Mouse (Mus musculus) lung, adult 18-20 months (tissue): ENCODE data around the gene Sdk1.

Experiments
- DNase-seq, 2 experiments: peaks; one replicate each; pipeline ENCODE4 v3.0.0; 2022; ENCODE audit warnings: mixed read lengths in 2 of 2

Sdk1 gene

DNA sequence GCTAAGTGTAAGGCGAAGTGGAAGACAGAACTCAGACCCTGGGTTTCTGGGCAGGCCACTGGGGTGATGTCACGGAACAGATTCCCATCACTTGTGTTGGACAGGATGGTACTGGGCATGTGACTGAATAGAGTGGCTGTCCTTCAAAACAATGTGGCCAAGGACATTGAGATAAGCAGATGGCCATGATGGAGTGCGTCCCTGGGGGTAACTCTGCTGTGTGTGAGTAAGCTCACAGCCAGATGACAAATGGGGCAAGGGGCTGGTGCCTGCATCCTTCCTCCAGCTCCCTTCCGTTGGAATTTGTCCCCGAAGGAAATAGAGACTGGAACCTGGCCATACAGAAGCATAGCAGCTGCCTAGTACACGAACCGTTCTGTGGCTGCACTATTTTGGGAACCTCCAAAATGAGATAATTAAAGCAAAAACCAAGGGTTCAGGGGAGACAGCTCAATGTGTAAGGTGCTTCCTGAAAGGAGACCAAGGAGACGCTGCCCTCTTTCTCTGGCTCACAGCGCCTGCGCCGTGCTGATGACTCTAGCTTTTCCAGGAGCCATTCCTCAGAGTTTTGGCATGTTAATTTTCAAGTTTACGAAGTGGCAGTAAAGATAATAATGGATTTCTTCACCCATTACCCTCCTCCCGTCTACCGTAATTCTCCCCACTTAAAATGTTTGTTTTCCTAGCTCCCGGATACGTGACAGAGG is 661.4 kb downstream of the Sdk1 start:
- no peak for DNase-seq

DNA sequence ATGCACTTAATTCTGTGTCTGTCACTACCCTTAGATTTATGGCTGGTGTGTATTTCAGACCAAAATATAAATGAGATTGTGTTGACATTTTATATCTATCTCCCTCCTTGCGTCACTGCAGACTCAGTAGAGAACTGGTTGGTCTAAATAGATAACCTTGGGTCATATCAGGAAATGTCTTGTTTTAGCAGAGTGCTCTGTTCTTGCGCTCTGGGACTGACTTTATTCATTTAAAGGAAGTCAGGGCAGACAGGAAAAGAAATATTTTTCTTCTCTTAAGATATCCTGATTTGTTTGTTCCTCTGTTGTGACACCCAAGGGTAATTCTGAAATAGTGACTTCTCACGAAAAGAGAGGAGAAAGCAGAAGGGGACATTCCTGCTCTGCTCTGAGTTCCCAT is 669.2 kb downstream of the Sdk1 start:
- DNase-seq = no peak

DNA sequence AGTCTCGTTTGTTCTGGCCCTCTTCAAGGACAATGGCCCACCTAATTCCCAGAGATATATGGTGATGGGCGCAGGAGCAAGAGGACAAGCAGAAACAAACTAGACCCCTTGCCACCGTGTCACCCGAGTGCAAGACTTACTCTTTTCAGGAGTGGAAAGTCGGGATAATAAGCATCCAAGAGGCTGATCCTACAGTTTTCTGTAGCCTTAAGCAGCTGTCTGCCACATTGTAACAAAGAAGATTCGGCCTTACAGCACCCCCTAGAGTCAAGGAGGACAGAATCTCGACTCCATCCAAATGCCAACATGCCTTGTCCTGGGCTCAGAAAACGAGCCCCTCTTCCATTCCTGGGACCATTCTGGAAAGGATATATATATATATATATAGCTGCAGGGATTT is 669.6 kb downstream of the Sdk1 start:
- DNase-seq = no peak

DNA sequence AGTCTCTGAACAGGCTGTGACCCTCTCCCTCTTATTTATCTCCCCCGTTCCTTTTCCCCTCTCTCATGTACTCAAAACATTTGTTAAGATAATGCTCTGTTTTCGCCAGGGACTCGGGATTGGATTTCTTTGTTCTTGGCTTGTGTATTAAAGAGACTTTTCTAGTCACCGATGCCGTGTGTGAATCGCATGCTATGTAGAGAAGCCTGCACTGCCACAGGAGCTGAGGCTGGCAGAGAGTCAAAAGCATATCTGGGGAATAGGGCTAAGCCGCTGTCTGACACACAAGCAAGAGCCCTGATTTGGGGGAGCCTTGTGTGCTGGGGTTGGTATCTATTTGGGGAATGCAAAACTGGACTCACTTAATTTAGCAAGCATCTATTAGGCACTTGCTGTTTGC is 671.6 kb downstream of the Sdk1 start:
- DNase-seq = no peak

DNA sequence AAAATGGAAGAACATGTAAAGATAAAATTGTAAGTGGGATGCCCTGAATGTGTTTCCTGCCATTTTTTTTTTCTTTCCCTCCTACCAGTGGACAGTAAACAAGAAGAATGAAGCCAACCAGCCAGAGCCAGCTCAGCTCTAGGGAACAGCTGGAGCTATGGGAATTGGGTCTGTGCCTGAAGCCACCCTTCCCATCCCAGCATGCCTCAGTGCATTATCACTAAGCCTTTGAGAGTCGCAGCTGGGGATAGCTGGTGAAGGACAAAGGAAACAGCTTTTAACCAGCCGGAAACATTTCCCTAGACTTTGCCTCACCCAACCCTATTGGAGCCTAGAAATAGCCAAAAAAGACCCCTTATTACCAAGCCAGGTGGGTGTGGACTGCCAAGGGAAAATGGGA is 675.7 kb downstream of the Sdk1 start:
- DNase-seq = peak in 1 of 2 experiments; percentile 8

DNA sequence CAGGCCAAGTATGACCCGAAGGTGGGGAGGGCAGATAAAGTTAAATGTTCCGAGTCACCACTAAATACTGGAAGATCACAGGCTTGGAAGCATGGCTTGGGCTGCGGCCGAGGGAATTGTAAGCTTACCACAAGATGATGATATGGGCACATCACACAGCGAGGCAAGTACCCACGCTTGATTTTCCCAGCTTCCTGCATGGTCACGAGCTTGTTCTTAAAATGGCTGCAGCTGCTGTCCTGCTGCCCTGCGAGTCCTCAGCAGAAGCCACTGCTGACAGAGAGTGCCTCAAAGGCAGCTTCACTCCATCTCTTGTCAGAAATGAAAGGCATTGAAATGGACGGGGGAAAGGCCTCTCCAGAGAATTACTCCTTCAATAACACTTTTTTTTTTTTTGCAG is 697.7 kb downstream of the Sdk1 start:
- no peak for DNase-seq

DNA sequence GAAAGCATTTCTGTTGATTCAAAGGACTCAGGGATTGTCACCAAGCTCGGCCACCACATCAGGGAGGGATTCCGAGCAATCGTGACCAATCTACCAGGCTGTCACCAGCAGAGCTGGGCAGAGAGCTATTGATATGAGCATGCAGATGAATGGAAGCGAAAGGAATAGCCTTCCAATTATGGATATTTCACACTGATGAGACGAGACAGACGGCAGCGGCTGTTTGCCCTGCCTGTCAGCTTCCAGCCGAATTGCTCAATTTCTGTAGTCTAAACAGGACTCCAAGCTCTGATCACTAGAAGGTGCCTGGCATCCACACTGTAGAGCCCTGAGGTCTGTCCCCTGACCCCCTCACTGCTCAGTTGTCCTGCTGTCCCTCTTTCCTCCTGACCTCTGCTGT is 699.3 kb downstream of the Sdk1 start:
- peak; percentile 9 to 22 for DNase-seq

DNA sequence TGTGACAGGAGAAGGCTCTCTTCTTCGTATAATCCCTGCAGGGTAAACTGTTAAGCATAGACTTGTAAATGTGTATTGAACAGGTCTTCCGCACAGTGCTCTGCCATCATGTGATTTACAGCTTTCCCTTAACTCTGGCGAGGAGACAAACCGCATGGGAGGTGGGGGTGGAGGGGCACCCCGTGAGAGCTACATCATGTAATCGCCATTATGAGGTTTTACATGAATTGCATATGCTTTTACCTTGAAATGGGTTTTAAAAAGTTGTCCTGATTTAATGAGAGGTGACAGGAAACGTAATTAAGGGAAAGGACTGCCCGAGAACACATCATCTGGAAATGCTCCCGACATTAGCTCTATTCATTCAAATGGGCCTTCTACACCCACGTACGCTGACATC is 709.5 kb downstream of the Sdk1 start:
- DNase-seq = no peak

DNA sequence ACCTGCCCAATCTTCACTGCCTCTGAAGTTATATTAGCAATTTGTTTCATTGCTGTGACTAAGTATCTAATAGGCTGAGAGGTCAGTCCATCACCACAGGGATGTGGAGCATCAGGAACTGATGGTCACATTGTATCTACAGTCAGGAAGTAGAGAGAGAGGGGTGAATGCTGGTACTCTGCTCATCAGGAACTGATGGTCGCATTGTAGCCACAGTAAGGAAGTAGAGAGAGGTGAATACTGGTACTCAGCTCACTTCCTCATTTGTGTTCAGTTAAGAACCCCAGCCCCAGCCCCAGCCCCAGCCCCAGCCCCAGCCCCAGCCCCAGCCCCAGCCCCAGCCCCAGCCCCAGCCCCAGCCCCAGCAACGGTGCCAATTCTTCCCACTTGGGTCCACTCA is 711.0 kb downstream of the Sdk1 start:
- DNase-seq = no peak

DNA sequence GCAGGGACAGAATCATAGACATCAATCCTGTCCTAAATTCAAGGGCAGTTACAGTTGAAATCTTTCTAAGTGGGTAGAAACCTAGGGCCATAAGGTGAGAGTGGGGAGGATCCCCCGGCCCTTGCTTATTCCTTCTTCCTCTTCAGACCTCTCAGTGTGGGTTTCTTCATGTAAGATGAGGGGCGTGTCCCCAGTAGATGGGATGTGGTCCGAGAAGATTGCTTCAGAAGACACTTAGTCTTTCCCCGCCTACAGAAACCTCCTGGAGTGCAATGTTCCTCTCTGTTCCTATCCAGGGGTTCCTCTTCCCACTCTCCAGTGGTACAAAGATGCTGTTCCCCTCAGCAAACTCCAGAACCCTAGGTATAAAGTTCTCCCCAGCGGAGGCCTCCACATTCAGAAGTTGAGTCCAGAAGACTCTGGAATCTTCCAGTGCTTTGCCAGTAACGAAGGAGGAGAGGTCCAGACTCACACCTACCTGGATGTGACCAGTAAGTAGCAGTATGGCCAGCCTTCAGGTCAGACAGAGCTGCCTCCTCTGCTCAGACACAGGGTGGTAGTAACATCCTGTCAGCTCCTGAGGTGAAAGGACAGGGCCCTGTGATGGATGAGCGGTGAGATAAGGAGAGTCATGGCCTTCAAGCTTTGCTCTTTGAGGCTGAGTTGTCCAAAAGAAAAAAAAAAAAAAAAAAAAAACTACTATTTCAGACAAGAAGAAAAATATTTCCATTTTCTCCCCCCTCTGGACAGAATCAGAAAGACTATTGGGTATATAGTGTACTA is 711.6 kb downstream of the Sdk1 start:
- no peak for DNase-seq

DNA sequence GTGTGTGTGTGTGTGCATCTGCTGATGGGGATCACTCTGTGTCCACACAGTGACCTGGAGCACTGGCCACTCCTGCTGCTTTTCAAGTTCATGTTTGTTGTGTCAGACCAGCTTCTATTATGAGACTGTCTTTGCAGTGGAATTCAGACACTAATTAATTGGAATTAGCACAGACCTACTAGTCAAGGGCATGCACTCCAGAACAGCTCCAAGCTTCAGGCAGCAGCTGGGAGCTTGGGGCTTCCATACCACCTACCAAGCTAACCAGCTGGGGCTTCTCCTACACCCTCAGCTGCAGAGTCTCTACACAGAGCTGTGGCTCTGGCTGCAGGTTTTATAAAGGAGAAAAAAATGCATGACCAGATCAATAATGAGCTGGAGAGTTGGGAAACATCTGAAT is 729.8 kb downstream of the Sdk1 start:
- no peak for DNase-seq

DNA sequence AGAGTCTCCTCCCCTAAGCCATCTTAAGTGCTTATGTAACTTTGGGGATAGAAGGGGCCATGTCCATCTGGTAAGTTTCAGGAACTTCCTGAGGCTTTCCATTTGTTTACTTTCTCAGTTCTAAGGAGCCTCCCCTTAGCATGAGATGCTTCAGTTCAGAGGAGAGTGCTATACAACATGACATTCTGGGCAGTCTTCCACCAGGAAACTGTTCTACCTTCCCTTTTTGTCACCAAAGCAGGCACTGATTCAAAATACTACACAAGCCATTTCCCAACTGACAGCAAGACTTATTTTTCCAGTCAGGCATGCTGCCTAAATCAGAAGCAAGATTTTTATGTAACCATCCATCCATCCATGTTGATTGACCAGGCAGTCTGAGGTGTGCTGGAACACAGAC is 738.2 kb downstream of the Sdk1 start:
- DNase-seq = no peak

DNA sequence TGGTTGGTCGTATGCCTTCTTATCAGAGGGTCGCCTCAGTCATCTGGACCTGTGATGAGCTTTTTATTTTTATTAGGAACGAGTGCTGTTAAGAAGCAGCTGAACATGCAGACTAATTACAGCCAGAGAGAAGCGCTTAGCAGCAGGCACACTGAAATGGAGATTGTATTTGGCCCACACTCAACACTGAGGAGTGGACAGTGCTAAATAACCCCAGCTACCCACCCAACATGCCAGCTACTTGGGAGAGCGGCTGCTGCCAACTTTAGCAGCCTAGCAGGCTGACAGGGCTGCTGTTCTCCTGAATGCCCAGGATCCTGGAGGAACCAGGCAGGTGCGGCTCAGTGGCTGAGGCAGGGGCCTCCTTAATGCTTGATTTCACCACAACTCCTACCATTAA is 739.5 kb downstream of the Sdk1 start:
- DNase-seq = no peak

DNA sequence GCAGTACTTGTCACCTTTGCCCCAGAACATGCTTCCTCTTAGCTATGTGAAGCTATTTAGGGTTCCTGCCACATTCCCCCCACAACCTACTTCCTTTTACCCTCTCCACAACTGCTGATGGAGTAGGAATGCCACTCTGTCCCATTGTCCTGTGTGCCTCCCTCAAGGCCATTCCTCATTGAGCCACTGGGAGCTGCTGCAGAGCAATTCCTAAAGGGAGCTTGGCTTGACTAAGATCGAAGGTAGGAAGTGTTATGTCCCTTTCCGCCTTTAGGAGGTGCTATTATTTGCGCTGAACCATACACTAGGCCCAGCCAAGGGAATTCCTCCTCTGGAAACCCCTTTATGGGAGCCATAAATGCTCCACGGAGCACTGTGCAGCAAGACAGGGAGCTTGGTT is 743.0 kb downstream of the Sdk1 start:
- no peak for DNase-seq

DNA sequence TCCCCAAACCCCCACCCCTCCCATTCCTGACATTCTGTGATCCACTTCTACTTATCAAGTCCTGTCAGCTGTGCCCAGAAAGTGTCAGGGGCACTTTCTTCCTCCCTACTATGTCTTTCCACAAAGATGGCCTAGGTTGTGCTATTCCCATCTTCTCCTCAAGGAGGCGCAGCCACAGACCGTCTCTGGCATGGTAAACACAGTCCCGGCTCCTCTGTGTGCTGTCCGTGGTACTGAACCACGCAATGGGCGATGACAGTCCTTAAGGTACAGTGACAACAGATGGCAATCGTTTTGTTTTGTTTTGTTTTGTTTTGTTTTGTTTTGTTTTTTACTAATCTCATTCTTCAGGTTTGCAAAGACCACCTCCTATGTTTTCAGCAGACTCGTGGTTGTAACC is 743.7 kb downstream of the Sdk1 start:
- DNase-seq = peak; percentile 33 to 46

DNA sequence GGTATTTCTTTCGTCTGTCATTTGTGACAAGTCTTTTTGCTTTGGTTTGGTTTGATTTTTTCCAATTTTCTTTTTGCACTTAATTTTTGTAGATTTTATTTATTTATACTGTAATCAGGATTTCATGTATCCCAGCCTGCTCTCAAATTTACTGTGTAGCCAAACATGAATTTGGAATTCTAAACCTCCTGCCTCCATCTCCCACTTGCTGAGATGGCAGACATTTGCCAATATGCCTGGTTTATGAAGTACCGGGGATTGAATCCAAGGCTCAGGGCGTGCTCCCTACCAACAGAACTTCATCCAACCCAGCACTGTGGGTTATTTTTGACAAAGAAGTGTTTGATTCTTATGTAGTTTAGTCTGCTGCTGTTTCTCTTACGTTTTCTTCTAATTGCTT is 744.3 kb downstream of the Sdk1 start:
- DNase-seq = no peak

DNA sequence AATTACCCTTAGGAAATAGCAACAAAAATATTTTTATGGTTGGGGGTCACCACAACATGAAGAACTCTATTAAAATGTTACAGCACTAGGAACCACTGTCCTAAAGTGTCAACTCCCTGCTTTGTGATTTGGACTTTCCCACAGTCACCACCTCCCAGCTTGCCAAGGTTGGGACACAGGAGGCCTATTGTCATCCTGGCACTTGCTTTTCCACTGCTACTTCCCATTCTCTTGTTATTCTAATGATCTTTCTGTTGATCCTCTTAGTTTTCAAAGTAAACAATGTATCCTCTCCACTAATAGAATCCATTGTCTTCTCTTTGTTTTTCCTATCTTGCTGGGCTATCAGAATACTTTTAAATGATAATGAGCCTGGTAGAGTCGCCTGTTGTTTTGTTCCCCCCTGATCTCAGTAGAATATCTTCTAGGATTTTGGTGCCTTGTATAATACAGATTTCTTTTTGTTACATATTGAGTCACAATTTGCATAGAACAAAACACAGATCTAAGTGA is 746.1 kb downstream of the Sdk1 start:
- DNase-seq = no peak

DNA sequence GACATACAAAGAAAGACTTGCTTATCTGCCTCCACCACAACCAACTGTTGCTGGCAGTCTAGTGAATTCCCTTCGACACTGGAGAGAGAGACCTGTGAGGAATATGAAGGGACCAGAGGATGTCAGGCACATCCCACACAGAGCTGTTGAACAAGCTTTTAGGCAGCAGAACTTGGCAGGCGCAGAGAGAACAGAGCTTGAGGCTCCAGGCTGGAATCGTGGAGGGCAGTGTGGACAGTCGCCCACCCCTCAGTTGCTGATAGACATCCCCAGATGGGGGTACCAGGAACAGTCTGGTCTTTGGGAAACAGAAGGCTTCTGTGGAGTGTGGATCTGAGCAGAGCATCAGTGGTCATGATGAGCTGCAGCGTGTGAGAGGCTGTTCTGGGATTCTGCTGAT is 747.4 kb downstream of the Sdk1 start:
- no peak for DNase-seq

DNA sequence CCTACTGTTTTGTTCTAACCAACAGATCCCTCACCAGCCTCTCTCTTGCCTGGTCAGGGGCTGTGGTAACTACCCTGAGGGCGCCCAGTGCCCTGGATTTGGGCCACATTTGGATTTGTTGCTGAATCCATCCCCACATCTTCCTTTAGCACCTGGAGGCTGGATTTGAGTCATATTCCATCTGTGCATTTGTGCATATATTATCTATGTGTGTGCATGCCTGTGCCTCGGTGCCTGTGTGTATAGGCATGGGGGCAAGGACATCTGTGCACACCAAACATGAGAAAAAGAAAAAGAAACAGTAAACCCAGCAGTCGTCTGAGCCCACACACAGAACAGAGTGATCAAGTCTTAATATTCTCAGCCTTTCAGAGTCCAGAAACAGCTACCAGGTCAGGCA is 752.9 kb downstream of the Sdk1 start:
- DNase-seq = no peak

DNA sequence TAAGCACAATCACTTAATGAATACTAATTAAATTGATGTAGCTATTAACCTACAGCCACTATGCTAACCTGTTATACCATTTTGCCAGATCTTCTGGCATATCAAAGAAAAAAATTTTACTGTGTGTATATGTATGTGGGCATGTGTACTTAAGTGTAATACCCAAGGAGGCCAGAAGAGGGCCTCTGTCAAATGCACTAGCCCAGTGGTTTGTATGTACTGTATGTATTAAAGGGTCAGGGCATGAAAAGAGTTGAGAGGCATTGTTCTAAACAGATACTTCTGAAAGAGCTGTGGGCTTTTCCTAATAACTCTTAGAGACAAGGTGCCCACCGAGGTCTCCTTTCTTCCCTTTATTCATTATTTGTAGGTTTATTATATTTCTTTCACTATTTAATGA is 759.0 kb downstream of the Sdk1 start:
- no peak for DNase-seq

DNA sequence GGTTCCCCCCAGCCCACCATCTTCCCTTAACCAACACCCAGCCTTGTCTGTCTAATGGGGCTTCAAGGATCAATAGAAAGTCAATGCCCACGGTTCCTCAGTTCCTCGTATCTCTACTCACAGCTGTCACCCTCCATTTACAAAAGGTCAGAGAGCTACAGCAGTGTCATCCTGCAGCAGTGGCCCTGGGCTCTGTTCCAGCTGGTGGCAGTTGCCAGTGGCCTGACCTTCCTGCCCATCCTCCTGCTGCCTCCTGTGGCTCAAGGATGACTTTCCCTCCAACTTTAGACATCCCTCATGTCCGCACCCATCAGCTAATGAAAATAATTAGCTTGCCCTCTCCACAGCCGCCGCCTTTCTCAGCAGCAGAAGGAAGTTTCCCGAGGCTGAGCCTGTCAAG is 759.8 kb downstream of the Sdk1 start:
- DNase-seq = no peak

DNA sequence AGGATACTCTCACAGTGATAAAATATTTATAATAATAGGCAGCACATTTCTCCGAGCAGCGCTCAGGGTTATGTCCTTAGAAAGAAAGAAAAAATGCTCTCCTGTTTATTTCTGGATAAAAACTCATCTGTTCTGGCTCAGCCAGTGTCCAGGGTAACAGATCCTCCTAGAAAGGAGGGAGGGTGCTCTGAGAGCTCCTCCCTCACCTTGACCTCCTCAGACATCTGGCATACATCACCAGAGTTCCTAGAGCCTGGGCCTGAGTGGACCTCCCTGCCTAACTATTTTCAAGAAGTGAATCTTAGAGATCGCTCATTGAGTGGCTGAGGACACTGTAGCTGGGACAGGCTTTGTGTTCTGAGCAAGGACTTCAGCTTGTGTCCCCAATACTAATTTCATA is 760.7 kb downstream of the Sdk1 start:
- DNase-seq = no peak

DNA sequence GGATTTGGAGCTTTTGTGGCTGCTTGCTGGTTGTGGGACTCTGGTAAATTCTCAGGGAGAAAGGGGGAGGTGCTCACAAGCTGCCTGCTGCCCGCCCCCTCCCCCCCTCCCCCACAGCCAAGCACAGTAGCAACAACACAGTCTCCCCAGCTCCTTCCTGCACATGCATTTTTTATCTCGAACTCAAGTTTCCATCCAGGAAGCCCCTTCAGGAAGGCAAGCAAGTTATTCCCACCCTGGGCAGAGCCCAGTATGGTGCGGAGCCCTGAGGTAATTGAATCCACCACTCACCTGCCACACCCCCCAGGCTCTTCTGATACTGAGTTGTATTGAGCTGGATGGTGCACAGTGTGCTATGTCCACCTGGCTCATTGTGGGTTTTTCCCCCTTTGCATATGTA is 768.9 kb downstream of the Sdk1 start:
- no peak for DNase-seq

DNA sequence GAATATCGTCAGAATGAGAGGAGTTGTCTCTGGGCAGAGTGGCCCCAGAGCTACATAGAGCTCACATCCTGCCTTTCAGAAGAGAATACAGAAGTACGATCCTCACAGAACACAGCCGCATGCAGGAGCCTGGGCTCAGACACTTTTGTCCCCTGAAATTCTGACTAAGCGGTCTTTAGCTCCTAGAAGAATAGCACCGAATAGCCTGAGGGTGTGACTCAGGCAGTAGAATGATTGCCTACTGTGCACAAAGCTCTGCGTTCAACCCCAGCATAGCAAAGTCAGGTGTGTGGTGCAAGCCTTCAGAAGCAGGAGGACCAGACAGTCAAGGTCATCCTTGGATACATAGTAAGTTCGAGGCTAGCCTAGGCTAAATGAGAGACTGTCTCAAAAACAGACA is 775.7 kb downstream of the Sdk1 start:
- DNase-seq = no peak
